Mouse (Mus musculus) hematopoietic multipotent progenitor cell, adult 10-12 weeks (in vitro differentiated cells): ENCODE data around the gene Gtf3c6. TPM values are rescaled to one million over a fixed set of nuclear protein-coding genes. Genes with fewer than 3 reads are reported as not detected.

ENCODE experiments used
- polyA plus RNA-seq: library from polyadenylated mRNA; stranded (reverse); fragments of >175 nt; gene quantifications from 2 replicates; pipeline ENCODE4 v1.2.3, GENCODE M21; 2012; ENCODE audit warnings: low replicate concordance

Gtf3c6 gene
- polyA plus RNA-seq = 3.6 and 14.0 TPM in 2 replicates

GRCm38 (mm10) chr10:40257414-40258255 lies at the start of gene Gtf3c6:
Gtf3c6 (minus strand) TSS chr10:40258108.

GRCm38 (mm10) chr10:40302140-40302985 lies 44.5 kb upstream of the Gtf3c6 start, which contains the start of gene Amd1:
Amd1 (minus strand) TSS chr10:40302186.

GRCm38 (mm10) chr10:40246374-40247165 lies 11.3 kb downstream of the Gtf3c6 start, which contains the start of gene Rpf2:
Rpf2 (minus strand) TSS chr10:40247036.

Other genes starting within 250 kb of the Gtf3c6 start
- not detected in 2 replicates for gene Mfsd4b1, start 232.8 kb downstream of the Gtf3c6 start, polyA plus RNA-seq
- 6.9 and 11.7 TPM in 2 replicates for gene Slc16a10, start 115.8 kb downstream of the Gtf3c6 start, polyA plus RNA-seq
- 0.87 and 2.0 TPM in 2 replicates for gene Rpf2, start 11.1 kb downstream of the Gtf3c6 start, polyA plus RNA-seq
- gene Amd1, start 44.1 kb upstream of the Gtf3c6 start, polyA plus RNA-seq = 2.6 and 3.1 TPM in 2 replicates
- 21.9 and 33.3 TPM in 2 replicates for gene Cdk19, start 81.5 kb upstream of the Gtf3c6 start, polyA plus RNA-seq